Mouse (Mus musculus): ENCODE data around the gene Nipa2. TPM values are rescaled to one million over a fixed set of nuclear protein-coding genes. Genes with fewer than 3 reads are reported as not detected.

Gene Nipa2
- polyA plus RNA-seq, 1 experiment = 14.5 TPM

- H3K27me3 ChIP-seq (ENCODE audit: control insufficient read depth, insufficient read depth, insufficient read length) = no peaks in the 10 kb centered on the region
These were observed 32.7 kb upstream of the Nipa2 start for GRCm38 (mm10) chr7:55995013-55995412.

GRCm38 (mm10) chr7:55991858-55992257, 29.6 kb upstream of the Nipa2 start:
- H3K36me3 ChIP-seq (ENCODE audit: control insufficient read depth, insufficient read depth) = no peaks in the 10 kb centered on the region
- H3ac ChIP-seq (ENCODE audit: control insufficient read depth, insufficient read length) = no peak overlapping the region
- no peak overlapping the region for H3K4me2 ChIP-seq (ENCODE audit: low read depth)
- TF ChIP-seq TCF3 (IDR thresholded peaks at IDR 0.05; ENCODE audit: insufficient read length, low read depth) (no peak), CEBPB (IDR thresholded peaks at IDR 0.05; ENCODE audit: insufficient read depth, poor library complexity, severe bottlenecking) (no peak), SRF (IDR thresholded peaks at IDR 0.05; ENCODE audit: control insufficient read depth, insufficient read length, low read depth) (no peak)
- no peaks in the 10 kb centered on the region for H3K27me3 ChIP-seq (ENCODE audit: control insufficient read depth, insufficient read depth, insufficient read length)
- H3K4me3 ChIP-seq = no peak overlapping the region
- H3K79me2 ChIP-seq (ENCODE audit: control insufficient read depth, insufficient read depth) = no peaks in the 10 kb centered on the region

More at GRCm38 (mm10) chr7:55995013-55995412, 32.7 kb upstream of the Nipa2 start:
- TF ChIP-seq CEBPB (IDR thresholded peaks at IDR 0.05; ENCODE audit: insufficient read depth, poor library complexity, severe bottlenecking) (no peak), MAX (IDR thresholded peaks at IDR 0.05; ENCODE audit: low read depth) (no peak), USF1 (IDR thresholded peaks at IDR 0.05; ENCODE audit: low read depth) (no peak), POLR2A (IDR thresholded peaks at IDR 0.05; ENCODE audit: insufficient read length, low read depth) (no peak), REST (IDR thresholded peaks at IDR 0.05; ENCODE audit: insufficient read depth, insufficient read length) (no peak), SRF (IDR thresholded peaks at IDR 0.05; ENCODE audit: control insufficient read depth, insufficient read length, low read depth) (no peak), MYOG (IDR thresholded peaks at IDR 0.05; ENCODE audit: control insufficient read depth in 1 of 3, insufficient read depth in 1 of 3, insufficient read length in 2 of 3, low read depth in 2 of 3) (no peak), E2F4 (IDR thresholded peaks at IDR 0.05; ENCODE audit: insufficient read depth) (no peak), TCF3 (IDR thresholded peaks at IDR 0.05; ENCODE audit: insufficient read length, low read depth) (no peak), POLR2AphosphoS2 (IDR thresholded peaks at IDR 0.05; ENCODE audit: insufficient read length, low read depth) (no peak), MYOD1 (IDR thresholded peaks at IDR 0.05; ENCODE audit: control insufficient read depth in 1 of 3, insufficient read length in 2 of 3, low read depth in 2 of 3) (no peak), TCF12 (IDR thresholded peaks at IDR 0.05; ENCODE audit: insufficient read depth, poor library complexity, severe bottlenecking) (no peak)
- Histone ChIP-seq H3K36me3 (ENCODE audit: control insufficient read depth, insufficient read depth) (no peaks in the 10 kb centered on the region), H3ac (ENCODE audit: control insufficient read depth, insufficient read length) (no peak overlapping the region), H3K4me3 (no peak overlapping the region), H3K4me2 (ENCODE audit: low read depth) (no peak overlapping the region), H3K79me2 (ENCODE audit: control insufficient read depth, insufficient read depth) (no peaks in the 10 kb centered on the region)

- Histone ChIP-seq H3K4me2 (ENCODE audit: low read depth) (no peak overlapping the region), H3K27me3 (ENCODE audit: control insufficient read depth, insufficient read depth, insufficient read length) (no peaks in the 10 kb centered on the region), H3K4me3 (no peak overlapping the region), H3K36me3 (ENCODE audit: control insufficient read depth, insufficient read depth) (no peaks in the 10 kb centered on the region), H3K79me2 (ENCODE audit: control insufficient read depth, insufficient read depth) (no peaks in the 10 kb centered on the region), H3ac (ENCODE audit: control insufficient read depth, insufficient read length) (no peak overlapping the region)
- TF ChIP-seq POLR2AphosphoS2 (IDR thresholded peaks at IDR 0.05; ENCODE audit: insufficient read length, low read depth) (no peak), CEBPB (IDR thresholded peaks at IDR 0.05; ENCODE audit: insufficient read depth, poor library complexity, severe bottlenecking) (no peak), SRF (IDR thresholded peaks at IDR 0.05; ENCODE audit: control insufficient read depth, insufficient read length, low read depth) (no peak), TCF3 (IDR thresholded peaks at IDR 0.05; ENCODE audit: insufficient read length, low read depth) (no peak), USF1 (IDR thresholded peaks at IDR 0.05; ENCODE audit: low read depth) (no peak), REST (IDR thresholded peaks at IDR 0.05; ENCODE audit: insufficient read depth, insufficient read length) (no peak), TCF12 (IDR thresholded peaks at IDR 0.05; ENCODE audit: insufficient read depth, poor library complexity, severe bottlenecking) (no peak), MAX (IDR thresholded peaks at IDR 0.05; ENCODE audit: low read depth) (no peak), MYOG (IDR thresholded peaks at IDR 0.05; ENCODE audit: control insufficient read depth in 1 of 3, insufficient read depth in 1 of 3, insufficient read length in 2 of 3, low read depth in 2 of 3) (no peak)
These were observed 28.9 kb upstream of the Nipa2 start for GRCm38 (mm10) chr7:55991129-55991528.

GRCm38 (mm10) chr7:55986526-55987214, 24.4 kb upstream of the Nipa2 start:
- TF ChIP-seq SRF (IDR thresholded peaks at IDR 0.05; ENCODE audit: control insufficient read depth, insufficient read length, low read depth) (no peak), POLR2A (IDR thresholded peaks at IDR 0.05; ENCODE audit: insufficient read length, low read depth) (no peak), TCF3 (IDR thresholded peaks at IDR 0.05; ENCODE audit: insufficient read length, low read depth) (no peak)
- Histone ChIP-seq H3K27me3 (ENCODE audit: control insufficient read depth, insufficient read depth, insufficient read length) (no peaks in the 10 kb centered on the region), H3K36me3 (ENCODE audit: control insufficient read depth, insufficient read depth) (no peaks in the 10 kb centered on the region), H3K4me2 (ENCODE audit: low read depth) (peak overlapping the region; percentile 38), H3ac (ENCODE audit: control insufficient read depth, insufficient read length) (no peak overlapping the region), H3K79me2 (ENCODE audit: control insufficient read depth, insufficient read depth) (no peaks in the 10 kb centered on the region), H3K4me3 (no peak overlapping the region)

GRCm38 (mm10) chr7:55984754-55985153, 22.5 kb upstream of the Nipa2 start:
- no peak overlapping the region for H3ac ChIP-seq (ENCODE audit: control insufficient read depth, insufficient read length)
- no peaks in the 10 kb centered on the region for H3K79me2 ChIP-seq (ENCODE audit: control insufficient read depth, insufficient read depth)
- no peak overlapping the region for H3K4me3 ChIP-seq
- no peak overlapping the region for H3K4me2 ChIP-seq (ENCODE audit: low read depth)
- H3K36me3 ChIP-seq (ENCODE audit: control insufficient read depth, insufficient read depth) = no peaks in the 10 kb centered on the region
- TF ChIP-seq MYOD1 (IDR thresholded peaks at IDR 0.05; ENCODE audit: control insufficient read depth in 1 of 3, insufficient read length in 2 of 3, low read depth in 2 of 3) = no peak
- no peak for TF ChIP-seq REST (IDR thresholded peaks at IDR 0.05; ENCODE audit: insufficient read depth, insufficient read length)
- no peak for TF ChIP-seq SRF (IDR thresholded peaks at IDR 0.05; ENCODE audit: control insufficient read depth, insufficient read length, low read depth)
- no peak for TF ChIP-seq TCF12 (IDR thresholded peaks at IDR 0.05; ENCODE audit: insufficient read depth, poor library complexity, severe bottlenecking)
- no peak for TF ChIP-seq MAX (IDR thresholded peaks at IDR 0.05; ENCODE audit: low read depth)
- TF ChIP-seq TCF3 (IDR thresholded peaks at IDR 0.05; ENCODE audit: insufficient read length, low read depth) = no peak
- no peak for TF ChIP-seq E2F4 (IDR thresholded peaks at IDR 0.05; ENCODE audit: insufficient read depth)
- no peak for TF ChIP-seq USF1 (IDR thresholded peaks at IDR 0.05; ENCODE audit: low read depth)
- no peak for TF ChIP-seq MYOG (IDR thresholded peaks at IDR 0.05; ENCODE audit: control insufficient read depth in 1 of 3, insufficient read depth in 1 of 3, insufficient read length in 2 of 3, low read depth in 2 of 3)
- no peak for TF ChIP-seq CEBPB (IDR thresholded peaks at IDR 0.05; ENCODE audit: insufficient read depth, poor library complexity, severe bottlenecking)
- no peaks in the 10 kb centered on the region for H3K27me3 ChIP-seq (ENCODE audit: control insufficient read depth, insufficient read depth, insufficient read length)
